Mouse (Mus musculus) kidney, embryonic 15.5 days (tissue): Measurements from ENCODE around the gene Myl12a. TPM values are rescaled to one million over a fixed set of nuclear protein-coding genes. Genes with fewer than 3 reads are reported as not detected.

Source experiments
- ATAC-seq: fragments of 200-750 bp; cut with Nextera tagmentation; replicated peaks from 2 replicates; pipeline ENCODE4 v1.8.0; 2017; ENCODE audit warnings: moderate TSS enrichment; ENCODE audit not compliant: low FRiP score
- H3K27ac ChIP-seq: fragments of 300-500 bp; sonication (generic); 2 replicates; pipeline ENCODE4 v1.5.1; 2015; ENCODE audit warnings: mild to moderate bottlenecking, inconsistent platforms
- H3K27me3 ChIP-seq: fragments of 300-500 bp; sonication (generic); 2 replicates; pipeline ENCODE4 v1.6.1; 2015; ENCODE audit warnings: inconsistent platforms
- H3K36me3 ChIP-seq: fragments of 300-500 bp; sonication (generic); 2 replicates; pipeline ENCODE4 v1.6.1; 2015; ENCODE audit warnings: inconsistent platforms
- H3K4me1 ChIP-seq: fragments of 300-500 bp; sonication (generic); 2 replicates; pipeline ENCODE4 v1.6.1; 2015; ENCODE audit warnings: inconsistent platforms
- H3K4me2 ChIP-seq: fragments of 300-500 bp; sonication (generic); 2 replicates; pipeline ENCODE4 v1.6.1; 2015; ENCODE audit warnings: moderate library complexity, mild to moderate bottlenecking, inconsistent platforms
- H3K4me3 ChIP-seq: fragments of 300-500 bp; sonication (generic); replicated peaks from 2 replicates; pipeline ENCODE4 v1.5.1; 2015; ENCODE audit warnings: mild to moderate bottlenecking, inconsistent platforms
- H3K9ac ChIP-seq: fragments of 300-500 bp; sonication (generic); 2 replicates; pipeline ENCODE4 v1.6.1; 2015; ENCODE audit warnings: mild to moderate bottlenecking, inconsistent platforms
- H3K9me3 ChIP-seq: fragments of 300-500 bp; sonication (generic); replicated peaks from 2 replicates; pipeline ENCODE4 v1.6.1; 2016; ENCODE audit warnings: inconsistent platforms
- WGBS: fragments of 180-500 bp; shearing (Covaris S2); methylation state at CpG from one replicate; pipeline ENCODE4 v1.1.7; 2015; ENCODE audit warnings: mixed read lengths; 5-methylcytosine and 5-hydroxymethylcytosine counted together
- polyA plus RNA-seq: library from polyadenylated mRNA; unstranded; fragments of >200 nt; fragmentation: Nextera tagmentation; extraction: Ambion mirVana; gene quantifications from 2 replicates; pipeline ENCODE4 v1.2.1, GENCODE M21; 2015

Gene Myl12a
- 642 and 672 TPM in 2 replicates for polyA plus RNA-seq

DNA sequence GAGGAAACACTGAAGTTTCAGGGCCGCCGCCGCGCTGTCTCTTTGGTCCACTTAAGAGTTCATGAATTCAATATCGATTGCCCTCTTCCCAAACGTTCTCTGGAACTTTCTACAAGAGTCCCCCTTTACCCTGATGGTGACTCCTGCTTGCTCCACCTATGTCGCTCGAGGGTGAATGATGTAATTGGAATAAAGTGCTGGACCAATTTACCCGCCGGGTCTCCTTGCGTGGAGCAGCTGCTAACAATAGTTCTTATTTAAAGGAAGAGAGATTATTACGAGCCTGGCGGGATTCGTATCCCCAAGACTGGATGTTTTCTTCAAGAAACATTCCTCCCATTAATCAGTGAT, at the start of gene Myl12a:
Myl12a (minus strand) TSS at position 135 of the 351 bp plus-strand sequence.
- H3K4me2 ChIP-seq: peak within 1 kb of the TSS; percentile 68

DNA sequence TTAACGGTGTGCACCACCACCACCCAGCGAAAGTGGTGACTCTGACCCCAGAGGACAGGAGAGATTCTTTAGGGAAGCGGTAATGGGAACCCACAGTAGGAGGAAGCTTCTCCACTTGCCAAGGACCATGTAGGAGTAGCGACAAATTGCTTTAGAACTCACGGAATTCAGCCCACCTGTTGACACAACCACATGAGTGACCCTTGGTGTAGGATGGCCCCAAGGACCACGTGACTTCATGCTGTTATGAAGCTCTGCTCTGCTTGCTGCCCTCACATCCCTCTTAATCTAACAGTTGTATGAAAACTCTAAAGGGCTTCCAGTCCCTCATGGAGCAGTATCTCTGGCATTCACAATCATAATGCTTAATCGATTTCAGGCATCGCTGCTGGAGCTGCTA, 46.6 kb upstream of the Myl12a start:
- Histone ChIP-seq H3K27me3 (no peaks in the 10 kb centered on the region), H3K4me1 (no peaks in the 10 kb centered on the region), H3K4me2 (no peak overlapping the region), H3K36me3 (no peaks in the 10 kb centered on the region), H3K9me3 (no peaks in the 10 kb centered on the region), H3K27ac (no peak overlapping the region), H3K9ac (no peak overlapping the region), H3K4me3 (no peak overlapping the region)
- 83% methylated on average over 8 of the region's 8 CpGs for WGBS
- no peak for ATAC-seq

More for the DNA sequence above, at the start of gene Myl12a:
- 0 out of 2 replicates have a peak, but pooled peaks cover 5% of the 10 kb centered on the region for H3K36me3 ChIP-seq
- peak within 1 kb of the TSS; percentile 74 for H3K4me3 ChIP-seq
- 6% methylated on average over 14 of the region's 14 CpGs for WGBS
- ATAC-seq: peak; percentile 23
- peak within 1 kb of the TSS; percentile 100 for H3K27ac ChIP-seq
- peaks cover 37% of the 10 kb centered on the region for H3K4me1 ChIP-seq
- no peaks in the 10 kb centered on the region for H3K27me3 ChIP-seq
- H3K9me3 ChIP-seq: no peaks in the 10 kb centered on the region
- H3K9ac ChIP-seq: peak within 1 kb of the TSS; percentile 95

DNA sequence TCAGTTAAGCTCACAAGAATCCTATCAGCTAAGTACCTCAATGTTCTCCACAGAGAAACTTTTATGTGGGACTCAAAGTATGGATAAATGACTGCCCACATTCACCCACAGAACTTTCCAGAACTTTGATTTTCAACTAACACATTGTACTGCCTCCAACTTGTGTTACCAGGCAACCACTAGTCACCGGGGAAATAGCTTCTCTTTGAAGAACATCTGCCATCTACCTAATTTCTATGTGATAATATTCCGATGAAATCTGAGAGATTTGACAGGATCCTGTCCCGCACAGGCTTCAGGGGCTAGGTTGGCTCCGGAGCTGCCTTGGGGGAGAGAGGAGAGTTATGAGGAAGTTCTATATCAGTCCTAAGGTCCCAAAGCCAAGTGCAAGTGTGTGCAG, 44.2 kb upstream of the Myl12a start:
- ATAC-seq: no peak
- H3K9me3 ChIP-seq: no peaks in the 10 kb centered on the region
- no peak overlapping the region for H3K4me3 ChIP-seq
- no peaks in the 10 kb centered on the region for H3K27me3 ChIP-seq
- H3K36me3 ChIP-seq: no peaks in the 10 kb centered on the region
- H3K9ac ChIP-seq: no peak overlapping the region
- H3K4me1 ChIP-seq: no peaks in the 10 kb centered on the region
- H3K4me2 ChIP-seq: no peak overlapping the region
- no peak overlapping the region for H3K27ac ChIP-seq
- 92% methylated on average over 4 of the region's 4 CpGs for WGBS

DNA sequence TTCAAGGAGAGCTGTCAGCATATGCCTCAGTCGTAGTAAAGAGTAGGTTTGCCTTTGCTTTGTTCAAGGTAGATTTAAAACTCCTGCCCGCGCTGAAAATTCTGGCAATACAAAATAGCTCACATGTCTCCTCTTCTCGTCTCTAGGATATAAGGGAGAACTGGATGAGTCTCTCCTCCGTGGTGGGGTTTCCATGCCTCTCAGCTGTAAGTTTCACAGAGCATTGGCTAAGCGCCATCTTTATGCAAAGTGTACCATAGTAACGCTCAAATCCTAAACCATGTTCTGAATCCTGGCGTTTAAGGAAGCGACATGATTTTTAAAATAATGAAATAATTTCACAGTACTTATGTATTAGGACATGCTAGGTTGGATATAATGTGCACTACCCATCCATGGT, 42.9 kb upstream of the Myl12a start:
- Histone ChIP-seq H3K4me2 (no peak overlapping the region), H3K4me3 (no peak overlapping the region), H3K4me1 (peaks cover under 1% of the 10 kb centered on the region; the same call in 1 of the 2 replicates), H3K9ac (no peak overlapping the region), H3K36me3 (no peaks in the 10 kb centered on the region), H3K27ac (no peak overlapping the region), H3K27me3 (no peaks in the 10 kb centered on the region), H3K9me3 (no peaks in the 10 kb centered on the region)
- 82% methylated on average over 9 of the region's 9 CpGs for WGBS
- ATAC-seq: no peak

DNA sequence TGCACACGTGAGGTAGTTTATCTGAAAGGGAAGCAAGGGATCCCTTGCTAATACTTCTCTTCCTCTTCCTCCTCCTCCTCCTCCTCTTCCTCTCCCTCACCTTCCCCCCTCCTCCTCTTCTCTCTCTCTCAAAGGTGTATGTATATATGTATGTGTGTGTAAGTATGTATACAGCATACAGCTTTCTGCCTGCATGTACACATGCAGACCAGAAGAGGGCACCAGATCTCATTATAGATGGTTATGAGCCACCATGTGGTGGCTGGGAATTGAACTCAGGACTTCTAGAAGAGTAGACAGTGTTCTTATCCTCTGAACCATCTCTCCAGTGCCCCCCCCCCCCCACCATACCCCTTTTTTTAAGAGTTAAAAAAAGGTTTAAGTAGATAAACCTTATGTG, 40.0 kb upstream of the Myl12a start:
- Histone ChIP-seq H3K4me3 (no peak overlapping the region), H3K27me3 (no peaks in the 10 kb centered on the region), H3K9me3 (no peaks in the 10 kb centered on the region), H3K4me1 (peaks cover 21% of the 10 kb centered on the region), H3K27ac (no peak overlapping the region), H3K4me2 (no peak overlapping the region), H3K36me3 (no peaks in the 10 kb centered on the region), H3K9ac (no peak overlapping the region)
- WGBS: 82% methylated on average over 1 of the region's 1 CpGs
- no peak for ATAC-seq

DNA sequence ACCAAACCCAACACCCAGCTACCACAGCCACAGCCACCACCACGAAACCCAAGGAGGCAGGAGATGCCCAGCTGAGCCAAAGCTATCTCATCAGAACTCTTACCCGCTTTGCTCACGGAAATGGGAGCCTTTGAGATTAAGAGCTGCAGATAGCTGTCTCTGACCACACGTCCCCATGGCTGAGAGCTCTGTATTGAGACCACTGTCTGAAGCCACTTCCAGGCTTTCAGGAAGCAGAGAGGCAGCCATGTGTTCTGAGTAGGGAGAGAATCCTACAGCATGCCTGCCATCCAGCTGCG, 37.9 kb upstream of the Myl12a start:
- H3K36me3 ChIP-seq: no peaks in the 10 kb centered on the region
- ATAC-seq: no peak

DNA sequence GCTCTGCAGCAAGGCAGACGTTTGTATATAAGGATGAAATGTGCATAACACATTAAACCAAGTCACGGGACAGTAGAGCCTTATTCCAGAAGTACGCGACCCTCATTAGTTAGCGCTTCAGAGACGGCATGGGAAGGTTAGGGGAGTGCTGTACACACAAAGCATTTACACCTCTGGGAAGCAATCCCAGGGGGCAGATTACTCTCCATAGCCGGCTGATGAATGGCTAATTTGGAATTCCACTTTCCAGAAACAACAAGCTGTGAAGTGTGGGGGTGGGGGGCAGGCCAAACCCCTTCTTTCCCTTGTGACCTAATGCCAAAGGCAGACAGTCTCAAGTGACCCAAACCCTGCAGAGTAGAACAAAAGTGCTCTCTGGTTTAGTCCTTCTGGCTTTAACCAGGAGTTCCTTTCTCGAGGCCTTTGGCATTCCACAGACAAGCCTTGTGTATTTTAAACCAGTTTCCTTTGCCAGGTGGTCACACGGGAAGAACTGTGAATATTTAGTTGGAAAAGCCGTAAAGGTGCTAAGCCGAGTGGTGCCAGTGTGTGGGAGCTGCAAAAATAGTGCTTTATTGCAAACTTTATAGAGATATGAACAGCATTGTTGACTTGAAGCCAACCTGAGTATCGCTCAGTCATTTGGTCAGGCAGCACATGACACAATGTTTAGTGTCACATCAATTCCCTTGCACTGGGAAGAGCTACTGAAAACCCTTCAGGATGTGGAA, 37.3 kb upstream of the Myl12a start:
- H3K4me2 ChIP-seq: 0 out of 2 replicates have a peak overlapping the region, but pooled peaks have one; percentile 5
- no peak overlapping the region for H3K9ac ChIP-seq
- no peak overlapping the region for H3K4me3 ChIP-seq
- no peaks in the 10 kb centered on the region for H3K27me3 ChIP-seq
- no peaks in the 10 kb centered on the region for H3K9me3 ChIP-seq
- H3K36me3 ChIP-seq: no peaks in the 10 kb centered on the region
- peak; percentile 72 for ATAC-seq
- peak overlapping the region; percentile 42 for H3K27ac ChIP-seq
- peaks cover 21% of the 10 kb centered on the region for H3K4me1 ChIP-seq
- 22% methylated on average over 12 of the region's 12 CpGs for WGBS

More for the DNA sequence above, 37.9 kb upstream of the Myl12a start:
- H3K4me3 ChIP-seq: no peak overlapping the region
- H3K27ac ChIP-seq: peak overlapping the region; percentile 42; the same call in 1 of the 2 replicates
- H3K27me3 ChIP-seq: no peaks in the 10 kb centered on the region
- no peaks in the 10 kb centered on the region for H3K9me3 ChIP-seq
- no peak overlapping the region for H3K4me2 ChIP-seq
- WGBS: 75% methylated on average over 5 of the region's 5 CpGs
- no peak overlapping the region for H3K9ac ChIP-seq
- peaks cover 21% of the 10 kb centered on the region for H3K4me1 ChIP-seq

DNA sequence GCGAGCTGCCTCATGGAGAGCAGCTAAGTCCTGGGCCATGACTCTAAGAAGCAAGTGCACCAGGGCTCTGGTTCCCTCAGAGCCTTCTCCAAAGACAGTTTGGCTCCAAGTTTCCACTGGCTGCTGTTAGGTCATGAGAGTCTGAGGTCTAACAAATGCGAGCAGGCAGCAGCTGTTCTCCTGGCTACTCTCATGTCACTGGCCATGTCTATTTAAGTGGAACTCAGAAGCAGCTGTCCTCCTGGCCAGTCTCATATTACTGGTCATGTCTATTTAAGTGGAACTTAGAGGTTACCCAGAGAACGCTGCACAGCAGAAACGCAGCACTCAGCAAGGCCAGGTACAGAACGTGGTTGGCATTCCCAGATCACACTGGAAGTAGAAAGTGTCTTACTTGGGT, 36.1 kb upstream of the Myl12a start:
- no peaks in the 10 kb centered on the region for H3K27me3 ChIP-seq
- H3K4me1 ChIP-seq: peaks cover 21% of the 10 kb centered on the region
- H3K9me3 ChIP-seq: no peaks in the 10 kb centered on the region
- H3K27ac ChIP-seq: no peak overlapping the region
- ATAC-seq: peak; percentile 67
- 33% methylated on average over 5 of the region's 5 CpGs for WGBS
- no peak overlapping the region for H3K4me3 ChIP-seq
- H3K4me2 ChIP-seq: no peak overlapping the region
- no peaks in the 10 kb centered on the region for H3K36me3 ChIP-seq
- H3K9ac ChIP-seq: no peak overlapping the region

DNA sequence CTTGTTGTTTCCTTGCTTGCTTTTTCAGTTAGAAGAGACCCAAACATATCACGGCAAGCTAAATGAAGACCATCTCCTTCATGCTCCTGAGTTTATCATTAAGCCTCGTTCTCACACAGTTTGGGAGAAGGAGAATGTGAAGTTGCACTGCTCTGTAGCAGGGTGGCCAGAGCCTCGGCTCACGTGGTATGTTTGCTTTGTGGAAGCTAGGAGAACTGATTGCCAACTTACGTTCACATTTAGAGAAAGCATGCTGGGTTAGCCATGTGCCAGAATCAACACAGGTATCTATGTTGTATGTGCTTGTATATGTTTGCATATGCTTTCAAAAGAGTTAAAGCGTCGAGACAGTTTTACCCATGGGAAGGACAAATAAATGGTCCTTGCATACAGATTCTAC, 34.5 kb upstream of the Myl12a start:
- Histone ChIP-seq H3K27me3 (no peaks in the 10 kb centered on the region), H3K36me3 (no peaks in the 10 kb centered on the region), H3K4me3 (no peak overlapping the region), H3K27ac (no peak overlapping the region), H3K9ac (no peak overlapping the region), H3K4me1 (peaks cover 21% of the 10 kb centered on the region), H3K9me3 (no peaks in the 10 kb centered on the region), H3K4me2 (no peak overlapping the region)
- WGBS: 82% methylated on average over 7 of the region's 7 CpGs
- ATAC-seq: no peak

DNA sequence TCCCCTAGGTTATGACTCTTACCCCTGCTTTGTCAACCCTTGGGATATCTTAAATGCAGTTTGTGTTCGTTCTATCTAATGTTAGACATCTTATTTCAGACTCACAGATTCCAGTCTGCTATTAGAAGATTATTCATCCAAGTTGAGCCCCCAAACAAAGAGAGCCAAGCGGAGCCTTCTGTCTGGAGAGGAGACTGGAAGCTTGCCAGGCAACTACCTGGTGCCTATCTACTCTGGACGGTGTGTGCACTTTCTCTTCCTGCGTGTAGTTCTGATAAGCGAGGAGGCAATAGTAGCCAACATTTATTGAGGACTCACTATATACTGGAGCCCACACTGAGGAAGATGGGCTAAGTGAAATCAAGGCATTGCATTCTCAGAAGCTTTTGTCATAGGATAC, 31.8 kb upstream of the Myl12a start:
- Histone ChIP-seq H3K4me3 (no peak overlapping the region), H3K4me2 (no peak overlapping the region), H3K9ac (no peak overlapping the region), H3K9me3 (no peaks in the 10 kb centered on the region), H3K27ac (no peak overlapping the region), H3K36me3 (no peaks in the 10 kb centered on the region), H3K27me3 (no peaks in the 10 kb centered on the region), H3K4me1 (peaks cover 9% of the 10 kb centered on the region)
- ATAC-seq: no peak
- WGBS: 74% methylated on average over 5 of the region's 5 CpGs

DNA sequence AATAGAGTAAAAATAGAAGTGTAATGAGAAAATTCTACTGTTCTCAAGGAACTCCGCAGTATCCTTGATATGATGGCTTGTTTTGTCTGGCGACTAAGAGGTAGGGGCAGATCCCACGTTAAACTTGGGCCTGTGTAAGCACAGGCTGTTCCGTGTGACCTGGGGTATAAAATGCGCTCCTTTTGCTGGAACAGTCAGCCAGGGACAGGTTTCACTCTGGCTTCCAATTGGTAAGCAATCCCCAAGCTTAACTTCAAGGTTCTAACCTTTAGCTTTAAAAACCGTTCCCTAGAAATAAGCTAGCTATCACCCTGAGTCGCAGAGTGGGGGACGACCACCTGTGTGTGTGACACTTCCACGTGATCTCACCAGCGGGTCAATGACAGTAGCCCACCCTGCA, 30.0 kb upstream of the Myl12a start:
- WGBS: 78% methylated on average over 10 of the region's 10 CpGs

DNA sequence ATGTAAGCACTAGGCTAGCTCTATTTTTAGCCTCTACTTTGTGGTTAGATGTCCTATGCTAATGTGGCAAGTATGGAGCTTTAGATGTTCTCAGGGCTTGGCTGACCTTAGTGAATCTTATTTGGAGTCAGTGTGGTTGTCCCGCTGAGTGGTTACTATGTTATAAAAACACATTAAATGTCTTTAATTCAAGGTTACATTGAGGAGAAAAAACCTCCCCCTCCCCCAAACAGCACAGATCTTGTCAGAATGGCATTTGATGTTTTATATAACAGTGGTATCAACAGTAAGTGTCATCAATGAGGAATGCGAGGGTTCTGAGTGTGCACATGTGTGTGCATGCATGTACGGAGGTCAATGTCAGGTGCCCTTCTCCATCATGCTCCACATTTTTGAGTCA, 24.5 kb upstream of the Myl12a start:
- H3K4me1 ChIP-seq: no peaks in the 10 kb centered on the region
- no peak overlapping the region for H3K4me2 ChIP-seq
- H3K27me3 ChIP-seq: no peaks in the 10 kb centered on the region
- no peak overlapping the region for H3K9ac ChIP-seq
- no peaks in the 10 kb centered on the region for H3K36me3 ChIP-seq
- no peaks in the 10 kb centered on the region for H3K9me3 ChIP-seq
- H3K27ac ChIP-seq: no peak overlapping the region
- no peak for ATAC-seq
- WGBS: 90% methylated on average over 3 of the region's 3 CpGs
- H3K4me3 ChIP-seq: no peak overlapping the region

More for the DNA sequence above, 30.0 kb upstream of the Myl12a start:
- Histone ChIP-seq H3K4me2 (no peak overlapping the region), H3K9ac (no peak overlapping the region), H3K4me3 (no peak overlapping the region), H3K4me1 (no peaks in the 10 kb centered on the region), H3K9me3 (no peaks in the 10 kb centered on the region), H3K27me3 (no peaks in the 10 kb centered on the region), H3K36me3 (no peaks in the 10 kb centered on the region), H3K27ac (no peak overlapping the region)
- ATAC-seq: no peak

DNA sequence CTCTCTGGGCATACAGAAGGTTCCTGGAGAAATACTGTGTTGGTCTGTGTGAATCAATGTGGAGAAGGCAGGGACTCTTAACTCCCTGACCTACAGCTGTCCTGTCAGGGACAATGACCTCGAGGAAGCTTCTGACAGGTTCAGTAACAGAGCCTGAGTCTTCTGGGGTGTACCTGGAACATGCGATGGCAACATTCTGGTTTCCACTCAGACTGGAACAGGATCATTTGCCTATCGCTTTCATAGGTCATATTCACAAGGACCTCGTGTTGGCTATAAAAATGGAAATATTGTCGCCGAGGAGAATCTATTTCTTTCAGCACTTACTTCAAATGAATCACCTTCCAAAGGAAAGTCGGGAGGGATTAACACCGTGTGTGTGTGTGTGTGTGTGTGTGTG, 23.2 kb upstream of the Myl12a start:
- Histone ChIP-seq H3K9me3 (no peaks in the 10 kb centered on the region), H3K27me3 (no peaks in the 10 kb centered on the region), H3K36me3 (no peaks in the 10 kb centered on the region), H3K9ac (no peak overlapping the region), H3K27ac (no peak overlapping the region), H3K4me3 (no peak overlapping the region), H3K4me2 (no peak overlapping the region), H3K4me1 (no peaks in the 10 kb centered on the region)
- ATAC-seq: no peak
- WGBS: 75% methylated on average over 8 of the region's 8 CpGs
